Mouse (Mus musculus) neural tube, embryonic 11.5 days (tissue): ENCODE results near the gene Gm20388. TPM values are rescaled to one million over a fixed set of nuclear protein-coding genes. Genes with fewer than 3 reads are reported as not detected.
A peak's percentile ranks its signal among the peaks of the same experiment; 100 is the strongest.

Source experiments
- ATAC-seq: fragments of 200-750 bp; cut with Nextera tagmentation; 2 replicates; pipeline ENCODE4 v1.8.0; 2017; ENCODE audit warnings: moderate number of reproducible peaks, mild to moderate bottlenecking, moderate TSS enrichment, moderate library complexity; ENCODE audit not compliant: insufficient read depth, low FRiP score, low TSS enrichment
- DNase-seq: peaks from one replicate; pipeline ENCODE4 v3.0.0-alpha.2; 2015; ENCODE audit warnings: low spot score
- H3K27ac ChIP-seq: fragments of 300-500 bp; sonication (generic); 2 replicates; pipeline ENCODE4 v1.5.1; 2014; ENCODE audit warnings: low read depth, mild to moderate bottlenecking, low read length
- H3K27me3 ChIP-seq: fragments of 300-500 bp; sonication (generic); 2 replicates; pipeline ENCODE4 v1.6.1; 2014; ENCODE audit warnings: mild to moderate bottlenecking, low read length, mixed read lengths; ENCODE audit not compliant: control insufficient read depth, insufficient read depth
- H3K36me3 ChIP-seq: fragments of 300-500 bp; sonication (generic); 2 replicates; pipeline ENCODE4 v1.6.1; 2014; ENCODE audit warnings: mild to moderate bottlenecking, low read length, moderate library complexity, mixed read lengths; ENCODE audit not compliant: control insufficient read depth, insufficient read depth
- H3K4me1 ChIP-seq: fragments of 300-500 bp; sonication (generic); 2 replicates; pipeline ENCODE4 v1.6.1; 2014; ENCODE audit warnings: low read length, mixed read lengths; ENCODE audit not compliant: control insufficient read depth, insufficient read depth
- H3K4me2 ChIP-seq: fragments of 300-500 bp; sonication (generic); 2 replicates; pipeline ENCODE4 v1.6.1; 2014; ENCODE audit warnings: low read depth, mild to moderate bottlenecking, moderate library complexity
- H3K4me3 ChIP-seq: fragments of 300-500 bp; sonication (generic); 2 replicates; pipeline ENCODE4 v1.5.1; 2014; ENCODE audit warnings: low read depth, low read length
- H3K9ac ChIP-seq: fragments of 300-500 bp; sonication (generic); 2 replicates; pipeline ENCODE4 v1.6.1; 2014; ENCODE audit warnings: mild to moderate bottlenecking, low read length
- H3K9me3 ChIP-seq: fragments of 300-500 bp; sonication (generic); 2 replicates; pipeline ENCODE4 v1.6.1; 2016; ENCODE audit warnings: low read length; ENCODE audit not compliant: control insufficient read depth
- WGBS: fragments of 180-500 bp; shearing (Covaris S2); extraction: QIAGEN DNeasy Blood & Tissue Kit; methylation state at CpG from one replicate; pipeline ENCODE4 v1.1.7; 2014; 5-methylcytosine and 5-hydroxymethylcytosine counted together
- polyA plus RNA-seq: library from polyadenylated mRNA; unstranded; fragments of >200 nt; fragmentation: Nextera tagmentation; extraction: Ambion mirVana; gene quantifications from 2 replicates; pipeline ENCODE4 v1.2.1, GENCODE M21; 2014

Gm20388 gene
- polyA plus RNA-seq, 1 experiment from 2014 or later = not detected

GRCm38 (mm10) chr8:120828279-120828678, 917.6 kb downstream of the Gm20388 start:
- no peaks in the 10 kb centered on the region for H3K4me1 ChIP-seq
- H3K9ac ChIP-seq = no peak overlapping the region
- H3K9me3 ChIP-seq = no peaks in the 10 kb centered on the region
- 11% methylated on average over 14 of the region's 14 CpGs for WGBS
- no peak overlapping the region for H3K27ac ChIP-seq
- H3K36me3 ChIP-seq = no peaks in the 10 kb centered on the region
- no peak overlapping the region for H3K4me2 ChIP-seq
- H3K4me3 ChIP-seq = no peak overlapping the region
- DNase-seq (peak; percentile 51), ATAC-seq (no peak)
- H3K27me3 ChIP-seq = 0 out of 2 replicates have a peak, but pooled peaks cover 2% of the 10 kb centered on the region

GRCm38 (mm10) chr8:120830661-120831060, 920.0 kb downstream of the Gm20388 start:
- H3K9me3 ChIP-seq = no peaks in the 10 kb centered on the region
- H3K27ac ChIP-seq = no peak overlapping the region
- H3K27me3 ChIP-seq = 0 out of 2 replicates have a peak, but pooled peaks cover 2% of the 10 kb centered on the region
- DNase-seq (no peak), ATAC-seq (no peak)
- H3K4me1 ChIP-seq = no peaks in the 10 kb centered on the region
- no peaks in the 10 kb centered on the region for H3K36me3 ChIP-seq
- WGBS = 80% methylated on average over 12 of the region's 12 CpGs
- H3K4me3 ChIP-seq = no peak overlapping the region
- H3K9ac ChIP-seq = no peak overlapping the region
- no peak overlapping the region for H3K4me2 ChIP-seq

- WGBS = 9% methylated on average over 13 of the region's 14 CpGs
- Histone ChIP-seq H3K36me3 (no peaks in the 10 kb centered on the region), H3K27ac (no peak overlapping the region), H3K4me1 (no peaks in the 10 kb centered on the region), H3K4me2 (no peak overlapping the region), H3K9ac (no peak overlapping the region), H3K27me3 (0 out of 2 replicates have a peak, but pooled peaks cover 2% of the 10 kb centered on the region), H3K4me3 (no peak overlapping the region), H3K9me3 (no peaks in the 10 kb centered on the region)
- peak; percentile 67 for DNase-seq
- ATAC-seq = no peak
Measured at GRCm38 (mm10) chr8:120832022-120832421, 921.4 kb downstream of the Gm20388 start.

GRCm38 (mm10) chr8:120833196-120833595, 922.6 kb downstream of the Gm20388 start:
- Histone ChIP-seq H3K36me3 (no peaks in the 10 kb centered on the region), H3K4me1 (no peaks in the 10 kb centered on the region), H3K9me3 (no peaks in the 10 kb centered on the region), H3K4me2 (no peak overlapping the region), H3K27ac (no peak overlapping the region), H3K4me3 (no peak overlapping the region), H3K27me3 (no peaks in the 10 kb centered on the region), H3K9ac (no peak overlapping the region)
- 30% methylated on average over 4 of the region's 4 CpGs for WGBS
- DNase-seq (no peak), ATAC-seq (no peak)

- WGBS = 66% methylated on average over 14 of the region's 14 CpGs
- Histone ChIP-seq H3K4me1 (no peaks in the 10 kb centered on the region), H3K27ac (no peak overlapping the region), H3K27me3 (no peaks in the 10 kb centered on the region), H3K4me3 (no peak overlapping the region), H3K9ac (no peak overlapping the region), H3K4me2 (no peak overlapping the region), H3K9me3 (no peaks in the 10 kb centered on the region), H3K36me3 (no peaks in the 10 kb centered on the region)
- ATAC-seq (no peak), DNase-seq (no peak)
Measured at GRCm38 (mm10) chr8:120839031-120839430, 928.4 kb downstream of the Gm20388 start.

GRCm38 (mm10) chr8:120843084-120843483, 932.4 kb downstream of the Gm20388 start:
- DNase-seq (no peak), ATAC-seq (no peak)
- Histone ChIP-seq H3K9me3 (no peaks in the 10 kb centered on the region), H3K4me1 (no peaks in the 10 kb centered on the region), H3K27me3 (no peaks in the 10 kb centered on the region), H3K9ac (no peak overlapping the region), H3K27ac (no peak overlapping the region), H3K4me3 (no peak overlapping the region), H3K36me3 (no peaks in the 10 kb centered on the region), H3K4me2 (no peak overlapping the region)
- 66% methylated on average over 7 of the region's 7 CpGs for WGBS

- Histone ChIP-seq H3K4me1 (no peaks in the 10 kb centered on the region), H3K4me3 (no peak overlapping the region), H3K4me2 (no peak overlapping the region), H3K27me3 (no peaks in the 10 kb centered on the region), H3K9me3 (no peaks in the 10 kb centered on the region), H3K27ac (no peak overlapping the region), H3K36me3 (no peaks in the 10 kb centered on the region), H3K9ac (no peak overlapping the region)
- DNase-seq = no peak
- 63% methylated on average over 5 of the region's 5 CpGs for WGBS
- ATAC-seq = no peak
Measured at GRCm38 (mm10) chr8:120846018-120846417, 935.4 kb downstream of the Gm20388 start.

- no peak for DNase-seq
- 18% methylated on average over 4 of the region's 4 CpGs for WGBS
- Histone ChIP-seq H3K9ac (no peak overlapping the region), H3K27ac (no peak overlapping the region), H3K4me1 (no peaks in the 10 kb centered on the region), H3K36me3 (no peaks in the 10 kb centered on the region), H3K4me2 (no peak overlapping the region), H3K27me3 (no peaks in the 10 kb centered on the region), H3K9me3 (no peaks in the 10 kb centered on the region), H3K4me3 (no peak overlapping the region)
- no peak for ATAC-seq
Measured at GRCm38 (mm10) chr8:120847279-120847678, 936.6 kb downstream of the Gm20388 start.

- Histone ChIP-seq H3K36me3 (no peaks in the 10 kb centered on the region), H3K9ac (no peak overlapping the region), H3K27ac (no peak overlapping the region), H3K4me1 (no peaks in the 10 kb centered on the region), H3K4me2 (no peak overlapping the region), H3K4me3 (no peak overlapping the region), H3K27me3 (no peaks in the 10 kb centered on the region), H3K9me3 (no peaks in the 10 kb centered on the region)
- 5% methylated on average over 13 of the region's 14 CpGs for WGBS
- DNase-seq (peak; percentile 49), ATAC-seq (no peak)
Measured at GRCm38 (mm10) chr8:120847735-120848134, 937.1 kb downstream of the Gm20388 start.
